In the genomic region with DNA sequence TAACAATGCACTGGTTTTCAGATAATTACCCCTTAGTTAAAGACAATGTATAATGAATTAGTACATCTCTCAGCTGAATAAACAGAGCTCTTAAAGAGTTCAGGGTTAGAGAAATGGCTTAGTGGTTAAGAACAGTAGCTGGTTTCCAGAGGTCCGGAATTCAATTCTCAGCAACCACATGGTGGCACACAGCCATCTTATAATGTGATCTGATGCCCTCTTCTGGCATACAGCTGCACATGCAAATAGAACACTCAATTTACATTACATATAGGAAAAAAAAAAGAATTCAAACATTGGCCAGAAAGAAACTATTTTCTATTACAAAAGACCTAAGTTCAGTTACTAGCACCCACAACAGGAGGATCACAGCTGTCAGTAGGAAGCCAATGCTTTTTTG, we compare ENCODE assay signal across 13 mouse cellular contexts. TPM values are rescaled to one million over a fixed set of nuclear protein-coding genes. Genes with fewer than 3 reads are reported as not detected.
DNase-seq lines count a peak whose midpoint lies in the region; ATAC-seq and TF ChIP-seq lines count a peak whose summit lies in the region.
"Had no signal": no experiment of that assay in that cellular context is flagged by ENCODE, and none has a peak within 500 bp of the region (broad histone marks: within the 10 kb centered on the region; RNA-seq: fewer than 3 reads in every experiment).

No protein-coding gene starts in this region.

- 0 out of 2 replicates have a peak, but pooled peaks cover 4% of the 10 kb centered on the region for H3K36me3 ChIP-seq in hindbrain, postnatal 0 days (ENCODE audit: insufficient read depth, low read length)
- H3K36me3 ChIP-seq in hindbrain, embryonic 13.5 days, result peaks cover 34% of the 10 kb centered on the region
- H3K36me3 ChIP-seq in splenic B cell, adult 2 months (ENCODE audit: control insufficient read depth, insufficient read depth, low read length, poor library complexity, severe bottlenecking), result 0 out of 2 replicates have a peak, but pooled peaks cover 2% of the 10 kb centered on the region

- TF ChIP-seq CTCF in hindbrain, postnatal 0 days (IDR thresholded peaks at IDR 0.05; ENCODE audit: low read depth), result peak; percentile 46
- TF ChIP-seq CTCF in Patski (IDR thresholded peaks at IDR 0.05), result peak; percentile 67

- H3K4me3 ChIP-seq in hindbrain, postnatal 0 days (ENCODE audit: low read length), result no peak overlapping the region
- no peak overlapping the region for H3K4me3 ChIP-seq in hindbrain, embryonic 13.5 days

- H3K9me3 ChIP-seq in hindbrain, postnatal 0 days (ENCODE audit: low read length), result no peaks in the 10 kb centered on the region
- H3K9me3 ChIP-seq in hindbrain, embryonic 13.5 days, result no peaks in the 10 kb centered on the region

- H3K4me1 ChIP-seq in hindbrain, postnatal 0 days (ENCODE audit: insufficient read depth, low read length), result no peaks in the 10 kb centered on the region
- peaks cover 25% of the 10 kb centered on the region for H3K4me1 ChIP-seq in hindbrain, embryonic 13.5 days (replicated peaks)

- POLR2A ChIA-PET in Patski (lab: Charles Lee), result no interaction called here

- CTCF ChIA-PET in Patski (lab: Charles Lee), result interaction anchor here (0.8 to 2.2 kb wide), 8 partner anchors 9 to 64 kb away, joined by 3 to 6 read pairs (median 5); a partner anchor contains a TSS

- in situ Hi-C loops in Patski (cut with MboI; ENCODE audit: low pct_unique_long_range_greater_than_20kb), result no loop called here

- 50% methylated on average over 1 of the region's 1 CpGs for WGBS in hindbrain, postnatal 0 days
- WGBS in hindbrain, embryonic 13.5 days, result 73% methylated on average over 1 of the region's 1 CpGs

- DNase-seq in hindbrain, postnatal 0 days (ENCODE audit: low spot score), result peak; percentile 51
- peak; percentile 37 for DNase-seq in lung, postnatal 36 days
- no peak for DNase-seq in lung, postnatal 10 days
- no peak for DNase-seq in Patski (ENCODE audit: low read depth, low spot score)
- DNase-seq in splenic B cell, adult 2 months (ENCODE audit: low read depth, low spot score), result peak; percentile 66
- no peak for DNase-seq in spleen, postnatal 14 days (ENCODE audit: low spot score in 2 of 2)
- DNase-seq: adrenal gland, postnatal 25 days; cerebellum, adult 9-10 months; spleen, adult 18-20 months; thymus, adult 2 months had no signal

- no peak for ATAC-seq in hindbrain, postnatal 0 days
- ATAC-seq in hindbrain, embryonic 13.5 days (ENCODE audit: low FRiP score), result no peak
- no peak for ATAC-seq in Patski
- no peak for ATAC-seq in erythroid progenitor cell, adult 5-6 weeks (replicated peaks; ENCODE audit: low FRiP score, poor library complexity, severe bottlenecking)
- ATAC-seq: midbrain, embryonic 16.5 days had no signal

- H3K27ac ChIP-seq in hindbrain, postnatal 0 days, result no peak overlapping the region
- H3K27ac ChIP-seq in hindbrain, embryonic 13.5 days, result no peak overlapping the region

- no peaks in the 10 kb centered on the region for H3K27me3 ChIP-seq in hindbrain, postnatal 0 days (ENCODE audit: insufficient read depth, low read length)
- H3K27me3 ChIP-seq in hindbrain, embryonic 13.5 days, result no peaks in the 10 kb centered on the region
- H3K27me3 ChIP-seq in Patski, result no peaks in the 10 kb centered on the region
- no peaks in the 10 kb centered on the region for H3K27me3 ChIP-seq in splenic B cell, adult 2 months (ENCODE audit: control insufficient read depth, insufficient read depth, low read length, poor library complexity, severe bottlenecking)

- H3K9ac ChIP-seq in hindbrain, postnatal 0 days (replicated peaks; ENCODE audit: low read length), result no peak overlapping the region
- H3K9ac ChIP-seq in hindbrain, embryonic 13.5 days, result no peak overlapping the region

- H3K4me2 ChIP-seq in hindbrain, postnatal 0 days (ENCODE audit: low read depth, low read length), result no peak overlapping the region
- H3K4me2 ChIP-seq in hindbrain, embryonic 13.5 days, result no peak overlapping the region

RNA-seq across cellular contexts. Expression of a gene that starts 7.7 kb away (rescaled TPM):
- total RNA-seq in hindbrain, postnatal 0 days (2014; rRNA removed), result 23.1 and 27.9 TPM in 2 replicates
- 57.2 and 63.0 TPM in 2 replicates for polyA plus RNA-seq in hindbrain, postnatal 0 days (2015; fragmentation: Nextera tagmentation; extraction: Ambion mirVana)
- polyA plus RNA-seq in hindbrain, embryonic 13.5 days (2015; fragmentation: Nextera tagmentation; extraction: Ambion mirVana), result 108 and 109 TPM in 2 replicates
- polyA plus RNA-seq in Patski (2021), result 111 TPM
- 41.5 and 60.9 TPM in 2 replicates for total RNA-seq in erythroid progenitor cell, adult 5-6 weeks (2015; ENCODE audit: low replicate concordance)
- 60.8 and 75.6 TPM in 2 replicates for total RNA-seq in erythroid progenitor cell, adult 5-6 weeks (2017; ENCODE audit: low replicate concordance)

RNA-seq across cellular contexts. Expression of a gene that starts 19.2 kb away (rescaled TPM):
- total RNA-seq in hindbrain, postnatal 0 days (2014; rRNA removed), result 66.0 and 71.4 TPM in 2 replicates
- 36.5 and 40.9 TPM in 2 replicates for polyA plus RNA-seq in hindbrain, postnatal 0 days (2015; fragmentation: Nextera tagmentation; extraction: Ambion mirVana)
- polyA plus RNA-seq in hindbrain, embryonic 13.5 days (2015; fragmentation: Nextera tagmentation; extraction: Ambion mirVana), result 69.0 and 71.8 TPM in 2 replicates
- 23.6 TPM for polyA plus RNA-seq in Patski (2021)
- 14.4 and 31.9 TPM in 2 replicates for total RNA-seq in erythroid progenitor cell, adult 5-6 weeks (2015; ENCODE audit: low replicate concordance)
- 36.2 and 49.7 TPM in 2 replicates for total RNA-seq in erythroid progenitor cell, adult 5-6 weeks (2017; ENCODE audit: low replicate concordance)

RNA-seq across cellular contexts. Expression of a gene that starts 33.2 kb away (rescaled TPM):
- 91.4 and 92.8 TPM in 2 replicates for total RNA-seq in hindbrain, postnatal 0 days (2014; rRNA removed)
- polyA plus RNA-seq in hindbrain, postnatal 0 days (2015; fragmentation: Nextera tagmentation; extraction: Ambion mirVana), result 67.2 and 69.0 TPM in 2 replicates
- 69.8 and 72.6 TPM in 2 replicates for polyA plus RNA-seq in hindbrain, embryonic 13.5 days (2015; fragmentation: Nextera tagmentation; extraction: Ambion mirVana)
- polyA plus RNA-seq in Patski (2021), result 362 TPM
- total RNA-seq in erythroid progenitor cell, adult 5-6 weeks (2015; ENCODE audit: low replicate concordance), result 34.4 and 34.6 TPM in 2 replicates
- total RNA-seq in erythroid progenitor cell, adult 5-6 weeks (2017; ENCODE audit: low replicate concordance), result 34.8 and 37.4 TPM in 2 replicates

RNA-seq across cellular contexts. Expression of a gene that starts 53.1 kb away (rescaled TPM):
- total RNA-seq in hindbrain, postnatal 0 days (2014; rRNA removed), result 6.3 and 12.6 TPM in 2 replicates
- 26.4 and 28.1 TPM in 2 replicates for polyA plus RNA-seq in hindbrain, postnatal 0 days (2015; fragmentation: Nextera tagmentation; extraction: Ambion mirVana)
- 27.3 and 31.7 TPM in 2 replicates for polyA plus RNA-seq in hindbrain, embryonic 13.5 days (2015; fragmentation: Nextera tagmentation; extraction: Ambion mirVana)
- 56.7 TPM for polyA plus RNA-seq in Patski (2021)
- not detected in 2 replicates for total RNA-seq in erythroid progenitor cell, adult 5-6 weeks (2015; ENCODE audit: low replicate concordance)
- not detected in 2 replicates for total RNA-seq in erythroid progenitor cell, adult 5-6 weeks (2017; ENCODE audit: low replicate concordance)

Comparison
In these comparisons a context has a peak if more than half of its experiments do, and no peak if none do; other contexts are left out.
1. DNase-seq: peak in hindbrain, postnatal 0 days (single experiment), lung, postnatal 36 days (single experiment) and splenic B cell, adult 2 months (single experiment); none in lung, postnatal 10 days (single experiment), Patski (single experiment) and spleen, postnatal 14 days (0 of 2).